Mouse (Mus musculus) heart, postnatal 4 days (tissue): ENCODE results near the gene Castor2. TPM values are rescaled to one million over a fixed set of nuclear protein-coding genes. Genes with fewer than 3 reads are reported as not detected.

ENCODE experiments used
- DNase-seq: peaks from one replicate; pipeline ENCODE4 v3.0.0; 2021
- total RNA-seq, 2 experiments: library from RNA; stranded (reverse); gene quantifications; 2 replicates each; pipeline ENCODE4 v1.2.3; 2021

Castor2 gene
- total RNA-seq: 10 to 100 TPM; 15.9 to 16.8 TPM

DNA sequence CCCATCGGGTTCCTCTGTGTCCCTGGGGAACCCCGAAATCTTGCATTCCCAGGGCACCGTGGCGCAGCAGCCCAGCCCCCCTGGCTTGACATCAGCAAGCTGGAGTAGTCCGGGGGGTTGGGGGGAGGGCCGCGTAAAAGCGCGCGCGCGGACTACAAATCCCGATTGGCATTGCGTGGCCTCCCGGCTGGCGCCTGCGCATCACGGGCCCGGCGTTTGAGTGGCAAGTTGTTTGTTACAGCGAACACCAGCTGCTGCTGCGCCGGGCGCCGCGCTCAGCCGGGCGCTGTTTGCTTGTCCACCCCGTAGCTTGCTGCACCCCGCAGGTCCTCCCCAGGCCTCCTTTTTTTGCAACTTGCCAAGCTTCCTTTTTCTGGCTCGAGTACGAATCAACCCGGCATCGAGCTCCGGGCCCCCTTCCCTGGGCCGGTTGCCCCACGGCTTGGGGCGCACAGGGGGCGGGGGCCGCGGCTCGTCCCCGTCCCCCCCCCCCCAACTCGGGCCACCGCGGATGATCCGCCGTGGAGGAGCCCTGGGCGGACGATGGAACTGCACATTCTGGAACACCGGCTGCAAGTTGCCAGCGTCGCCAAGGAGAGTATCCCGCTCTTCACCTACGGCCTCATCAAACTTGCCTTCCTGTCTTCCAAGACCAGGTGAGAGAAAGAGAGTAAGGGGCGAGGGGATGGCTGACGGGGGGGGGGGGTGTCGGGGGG, at the start of gene Castor2:
Gene Castor2 (plus strand): TSS at position 216 of the 716 bp plus-strand sequence.
- DNase-seq: peak; percentile 96

DNA sequence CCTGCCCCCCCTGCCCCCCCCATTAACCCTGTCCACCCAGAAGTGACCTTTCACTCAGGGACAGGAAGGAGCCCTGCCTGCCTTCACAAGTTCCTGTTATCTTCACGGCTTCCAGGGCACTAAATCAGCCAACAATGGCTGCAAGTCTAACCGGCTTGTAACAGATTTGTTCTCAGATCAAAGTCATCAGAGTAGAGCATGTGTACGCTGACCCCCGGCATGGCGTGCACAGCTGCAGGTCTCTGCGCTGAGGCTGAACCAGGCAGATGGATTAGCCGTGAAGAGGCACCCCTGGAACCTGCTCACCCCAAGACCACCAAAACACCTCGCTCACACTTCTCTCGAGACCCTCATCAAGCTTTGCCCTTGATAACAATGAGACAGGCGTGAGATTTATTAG, 48.8 kb upstream of the Castor2 start:
- DNase-seq: no peak

DNA sequence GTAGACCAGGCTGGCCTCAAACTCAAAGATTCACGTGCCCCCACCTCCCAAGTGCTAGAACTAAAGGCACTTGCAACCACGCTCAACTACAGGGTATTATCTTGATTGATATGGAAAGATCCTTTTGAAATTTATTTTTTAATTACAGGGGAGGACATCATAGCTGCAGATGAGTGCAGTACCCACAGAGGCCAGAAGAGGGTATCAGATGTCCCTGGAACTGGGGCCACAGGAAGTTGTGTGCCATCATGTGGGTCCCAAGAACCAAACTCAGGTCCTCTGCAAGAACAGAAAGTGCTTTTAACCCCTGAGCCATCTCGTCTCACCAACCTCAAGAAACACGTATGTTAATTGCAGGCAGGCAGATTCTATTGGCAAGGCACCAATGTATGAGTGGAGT, 46.9 kb upstream of the Castor2 start:
- no peak for DNase-seq

DNA sequence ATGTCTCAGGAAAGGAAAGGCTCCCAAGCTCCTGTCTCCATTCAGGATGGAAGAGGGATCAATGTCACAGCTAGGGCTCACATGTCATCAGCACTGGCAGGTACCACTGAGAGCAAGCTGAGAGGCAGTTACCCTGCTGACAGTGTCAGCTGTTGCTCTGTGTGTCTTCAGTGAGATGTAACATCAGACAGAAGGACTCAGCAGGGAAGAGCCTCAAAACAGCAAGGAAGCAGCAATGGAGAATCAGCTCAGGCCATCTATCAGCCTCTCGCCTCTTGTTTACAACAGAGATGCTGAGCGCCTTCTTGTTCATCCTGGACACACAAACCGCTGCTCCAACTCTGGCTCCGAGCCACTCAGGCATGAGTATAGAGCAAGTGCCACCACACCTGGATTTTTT, 45.0 kb upstream of the Castor2 start:
- no peak for DNase-seq

DNA sequence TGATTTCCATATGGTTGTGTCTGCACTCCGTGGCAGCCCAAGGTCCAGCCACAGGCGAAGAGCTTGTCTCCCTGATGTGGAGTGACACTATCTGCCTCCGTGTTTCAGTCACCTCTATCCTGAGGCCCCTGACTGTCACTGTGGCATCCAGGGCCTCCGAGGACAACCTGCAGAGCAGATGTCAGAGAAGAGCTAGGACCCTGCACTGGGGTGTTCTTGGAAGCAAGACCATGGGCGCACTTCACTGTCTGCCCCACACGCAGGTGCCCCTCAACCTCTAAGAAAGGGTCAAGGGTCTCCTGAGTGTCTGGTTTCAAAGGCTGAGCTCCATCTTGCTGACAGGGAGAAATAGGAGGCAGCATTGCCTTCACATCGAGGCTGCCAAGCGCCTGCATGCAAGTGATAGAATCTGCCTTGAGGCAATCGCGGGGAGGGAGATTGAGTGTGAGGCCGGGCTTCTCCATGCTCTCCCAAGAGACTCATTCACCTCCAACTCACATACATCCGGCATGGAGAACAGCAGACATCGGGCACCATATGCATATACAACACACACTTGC, 40.6 kb upstream of the Castor2 start:
- DNase-seq: no peak

DNA sequence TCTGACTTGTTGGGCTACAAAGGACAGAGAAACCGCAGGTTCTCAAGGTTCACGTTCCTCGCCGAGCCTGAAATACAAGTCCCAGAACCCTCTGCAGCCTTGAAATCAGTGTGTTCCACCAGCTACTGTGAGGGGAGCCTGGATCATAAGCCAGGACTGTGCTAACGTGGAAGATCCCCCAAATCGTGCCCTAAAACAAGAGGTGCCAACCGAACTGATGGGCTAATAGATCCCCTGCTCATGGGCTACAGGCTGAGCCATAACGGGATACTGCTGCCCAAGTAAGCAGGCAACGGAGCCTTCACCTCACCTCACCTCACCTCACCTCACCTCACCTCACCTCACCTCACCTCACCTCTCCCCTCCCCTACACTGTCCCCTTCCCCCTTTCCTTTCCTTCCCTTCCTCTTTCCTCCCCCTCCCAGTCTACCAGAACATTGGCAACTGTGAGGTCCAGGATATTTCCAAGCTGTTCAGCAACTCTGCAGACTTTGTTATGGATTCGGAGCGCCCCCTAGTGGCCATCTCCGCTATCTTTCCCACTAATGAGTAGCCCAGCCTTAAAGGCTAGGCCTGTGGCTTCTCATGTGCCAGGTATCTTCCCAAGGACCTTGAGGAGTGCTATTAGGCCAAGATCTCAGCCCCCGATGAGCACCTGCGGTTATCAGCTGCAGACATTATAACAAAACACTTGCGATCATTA, 36.0 kb upstream of the Castor2 start:
- DNase-seq: peak; percentile 93

DNA sequence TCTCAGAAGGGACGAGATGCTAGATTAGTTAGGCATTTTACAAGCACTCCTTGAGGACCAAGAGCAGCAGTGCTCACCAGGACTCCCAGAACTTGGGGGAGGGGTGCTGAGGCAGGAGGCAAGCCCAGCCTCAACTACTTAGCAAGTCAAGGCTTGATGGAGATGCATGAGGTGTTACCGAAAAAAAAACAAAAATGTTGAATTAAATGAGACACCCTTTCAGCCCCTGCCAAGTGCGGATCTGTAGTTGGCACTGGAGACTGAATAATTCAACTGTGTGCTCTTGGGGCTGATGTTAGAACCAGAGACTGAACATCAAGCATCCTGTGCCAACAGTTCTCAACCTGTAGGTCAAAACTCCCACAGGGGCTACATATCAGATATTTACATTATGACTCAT, 33.2 kb upstream of the Castor2 start:
- no peak for DNase-seq

DNA sequence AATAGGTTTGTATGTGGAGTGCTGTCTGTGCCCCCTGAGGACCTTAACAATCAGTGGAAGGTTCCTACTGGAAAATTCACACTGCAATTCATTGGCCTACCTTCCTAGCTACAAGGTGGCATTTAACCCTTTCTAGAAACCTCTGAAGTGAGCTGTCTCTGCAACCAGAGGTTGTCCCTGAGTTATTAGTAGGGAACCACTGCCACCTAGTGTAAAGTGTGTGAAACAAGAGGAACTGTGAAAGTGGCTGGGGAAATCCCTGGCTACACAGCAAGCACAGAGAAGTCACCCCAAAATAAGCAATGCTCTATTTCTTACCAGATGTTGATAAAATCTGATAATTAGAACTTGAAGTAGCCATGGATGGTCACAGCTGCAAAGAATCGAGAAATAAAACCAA, 31.6 kb upstream of the Castor2 start:
- DNase-seq: peak; percentile 15

DNA sequence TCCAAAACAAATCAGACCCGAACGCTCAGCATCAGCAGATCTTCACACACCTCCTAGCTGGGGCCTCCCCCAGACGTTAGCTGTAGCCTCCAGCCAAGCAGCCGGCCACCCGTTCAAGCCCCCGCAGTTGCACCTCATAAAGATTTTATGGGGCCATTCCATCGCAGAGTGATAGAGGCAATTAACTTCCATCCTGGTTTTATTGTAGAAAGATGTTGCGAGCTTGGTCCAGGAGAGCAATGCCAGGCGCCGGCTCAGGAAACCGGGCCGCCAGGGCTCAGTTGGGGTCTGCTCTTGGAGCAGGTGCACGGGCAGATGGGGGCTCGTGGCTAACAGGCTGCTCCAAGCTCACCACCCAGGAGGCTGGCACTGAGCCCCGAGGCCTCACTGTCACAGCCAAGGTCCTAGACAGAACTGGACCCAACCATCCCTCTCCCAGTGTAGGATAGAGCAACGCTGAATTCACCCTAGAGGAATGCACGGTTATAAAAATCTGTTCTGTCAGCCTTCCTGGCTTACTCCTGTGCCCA, 25.9 kb upstream of the Castor2 start:
- no peak for DNase-seq

DNA sequence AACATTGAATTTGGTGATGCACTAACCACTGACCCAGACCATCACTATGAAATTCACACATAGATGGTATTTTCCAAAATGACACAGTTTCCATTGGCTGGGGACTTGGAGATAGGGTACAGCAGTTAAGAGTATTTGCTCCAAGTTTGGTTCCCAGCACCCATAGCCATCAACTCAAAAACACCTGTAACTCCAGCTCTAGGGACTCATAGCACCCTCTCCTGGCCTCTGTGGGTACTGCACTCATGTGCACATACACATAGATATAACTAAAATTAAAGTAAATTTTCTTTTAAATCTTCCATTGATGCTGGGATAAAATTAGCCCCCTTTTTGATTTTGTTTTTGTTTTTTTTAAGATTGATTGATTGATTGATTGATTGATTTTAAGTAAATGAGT, 25.1 kb upstream of the Castor2 start:
- DNase-seq: no peak

DNA sequence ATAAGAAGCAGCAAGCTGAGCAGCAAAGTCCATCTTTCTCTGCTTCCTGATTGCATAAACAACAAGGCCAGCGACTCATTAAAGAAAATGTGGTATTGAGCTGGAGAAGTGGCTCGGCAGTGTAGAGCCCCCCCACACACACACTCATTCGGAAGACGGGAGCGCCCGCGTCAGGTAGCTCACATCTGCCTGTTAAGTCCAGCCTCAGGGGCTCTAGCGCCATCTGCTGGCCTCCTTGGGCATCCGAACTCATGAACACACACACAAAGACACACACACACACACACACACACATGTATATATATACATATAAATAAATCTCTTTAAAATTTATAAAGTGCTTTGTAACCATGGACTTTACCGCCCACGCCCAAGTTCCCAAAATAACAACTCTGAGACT, 23.3 kb upstream of the Castor2 start:
- no peak for DNase-seq

DNA sequence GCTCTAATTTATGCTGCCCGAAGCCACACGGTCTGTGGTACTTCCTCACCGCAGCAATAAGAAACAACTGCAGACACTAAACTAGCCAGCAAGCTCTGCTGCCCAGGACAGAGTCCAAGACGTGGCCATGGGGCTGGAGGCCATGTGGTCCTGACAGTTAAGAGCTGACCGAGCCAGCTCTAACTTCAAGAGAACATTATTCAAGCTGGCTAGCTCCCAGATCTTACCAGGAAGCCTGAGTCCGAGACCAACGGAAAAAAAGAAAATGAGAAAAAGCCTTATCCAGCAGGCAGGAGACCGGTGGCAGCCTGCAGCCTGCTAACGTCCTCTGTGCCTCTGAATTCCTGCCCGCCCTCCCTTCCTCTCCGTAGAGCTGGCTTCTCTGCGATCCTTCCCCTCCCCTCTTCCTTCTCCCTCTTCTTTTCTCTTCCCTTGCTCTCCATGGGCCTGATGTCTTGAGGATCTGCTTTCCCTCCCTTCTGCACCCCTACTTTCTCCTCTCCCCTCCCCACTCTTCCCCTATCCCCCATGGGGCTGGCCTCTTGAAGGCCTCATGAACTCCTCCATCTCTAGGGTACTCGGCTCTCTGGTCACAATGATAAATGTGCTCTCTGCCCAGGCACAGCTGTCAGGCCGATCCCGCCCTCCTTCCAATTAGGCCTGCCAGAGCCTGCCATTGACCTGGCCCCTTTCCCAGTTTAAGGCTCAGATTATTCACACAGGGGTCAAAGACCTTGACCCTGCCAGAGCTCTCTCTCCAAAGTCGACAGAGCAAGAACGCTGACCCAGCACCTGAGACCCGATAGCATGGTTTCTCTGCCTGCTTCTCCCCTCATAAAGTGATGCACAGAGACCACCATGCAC, 18.6 kb upstream of the Castor2 start:
- peak; percentile 21 for DNase-seq

DNA sequence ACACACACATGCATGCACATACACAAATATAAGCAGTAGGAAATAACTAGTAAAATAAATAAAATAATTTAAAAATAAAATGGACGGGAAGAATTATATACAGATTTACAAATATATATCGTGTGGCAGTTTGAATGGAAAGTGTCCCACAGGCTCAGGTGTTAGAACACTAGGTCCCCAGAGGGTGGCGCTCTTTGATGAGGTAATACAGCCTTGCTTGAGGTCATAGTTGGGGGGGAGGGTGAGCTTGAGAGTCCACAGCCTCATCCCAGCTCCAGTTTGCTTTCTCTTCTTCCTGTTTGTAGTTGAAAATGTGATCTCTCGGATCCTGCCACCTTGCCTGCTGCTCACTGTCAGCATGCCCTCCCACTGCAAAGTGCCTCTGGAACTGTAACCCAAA, 14.3 kb upstream of the Castor2 start:
- DNase-seq: no peak

DNA sequence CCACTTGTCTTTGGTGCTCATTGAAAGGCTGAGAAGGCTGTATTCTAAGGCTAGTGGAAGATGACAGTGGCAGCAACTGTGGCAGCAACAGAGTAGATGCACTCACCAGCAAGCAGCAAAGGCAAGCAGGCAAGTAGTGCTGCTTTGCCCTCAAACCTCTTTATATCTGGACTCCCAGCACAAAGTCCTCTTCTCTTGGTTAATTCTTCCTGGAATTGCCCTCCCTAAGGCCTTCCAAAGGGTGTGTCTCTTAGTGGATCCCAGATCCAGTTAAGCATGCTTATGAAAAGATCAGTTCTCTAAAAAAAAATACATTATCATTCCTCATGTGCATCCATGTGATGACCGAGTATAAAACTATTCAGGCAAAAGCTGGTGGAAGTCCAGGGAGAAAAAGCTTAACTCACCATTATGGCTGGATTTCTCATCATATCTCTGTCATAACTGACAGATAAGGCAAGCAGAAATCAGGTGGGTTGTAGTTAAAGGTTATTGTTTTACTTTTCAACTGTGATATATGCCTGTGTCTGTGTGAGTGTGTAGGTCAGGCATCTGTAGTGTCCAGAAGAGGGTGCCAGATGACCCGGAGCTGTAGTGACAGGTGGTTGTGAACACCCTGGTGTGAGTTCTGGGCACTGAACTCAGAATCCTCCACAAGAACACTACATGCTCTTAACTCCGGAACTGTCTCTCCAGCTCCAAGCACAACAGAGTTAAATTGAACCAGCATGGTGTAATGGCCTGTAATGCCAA, 13.4 kb upstream of the Castor2 start:
- DNase-seq: no peak

DNA sequence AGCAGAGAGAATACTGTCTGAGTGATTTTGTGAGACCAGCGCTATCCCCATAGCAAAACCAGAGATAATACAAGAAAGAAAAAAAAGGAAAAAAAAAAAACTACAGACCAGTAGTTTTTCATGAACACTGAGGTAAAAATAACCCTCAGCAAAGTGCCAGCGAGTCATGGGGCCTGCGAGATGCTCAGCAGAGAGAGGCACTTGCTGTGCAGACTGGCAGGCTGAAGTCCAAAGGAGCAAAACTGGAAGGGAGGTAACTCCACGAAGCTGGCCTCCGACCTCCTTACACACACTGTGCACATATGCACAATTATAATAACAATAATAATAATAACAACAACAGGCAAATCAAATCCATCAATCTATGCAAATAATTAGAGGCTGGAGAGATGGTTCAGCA, 12.3 kb upstream of the Castor2 start:
- peak; percentile 39 for DNase-seq

DNA sequence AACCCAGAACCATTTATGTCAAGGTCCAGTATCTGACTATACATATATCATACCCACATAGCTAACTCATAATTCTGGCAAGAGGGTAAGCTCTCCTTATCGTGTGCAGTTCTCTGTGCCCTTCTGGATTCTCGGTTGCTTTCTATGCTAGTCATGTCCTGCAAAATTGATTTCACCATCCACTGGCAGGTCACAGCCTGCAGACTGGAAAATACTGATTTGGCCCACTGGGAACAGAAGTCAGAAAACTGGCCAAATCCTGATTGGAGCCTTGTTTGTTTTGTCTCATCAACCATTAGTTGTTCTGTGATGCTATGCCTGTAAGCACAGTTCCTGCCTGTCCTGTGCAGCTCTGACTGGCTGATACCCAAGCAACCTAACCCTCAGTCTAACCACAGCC, 3.7 kb upstream of the Castor2 start:
- no peak for DNase-seq

DNA sequence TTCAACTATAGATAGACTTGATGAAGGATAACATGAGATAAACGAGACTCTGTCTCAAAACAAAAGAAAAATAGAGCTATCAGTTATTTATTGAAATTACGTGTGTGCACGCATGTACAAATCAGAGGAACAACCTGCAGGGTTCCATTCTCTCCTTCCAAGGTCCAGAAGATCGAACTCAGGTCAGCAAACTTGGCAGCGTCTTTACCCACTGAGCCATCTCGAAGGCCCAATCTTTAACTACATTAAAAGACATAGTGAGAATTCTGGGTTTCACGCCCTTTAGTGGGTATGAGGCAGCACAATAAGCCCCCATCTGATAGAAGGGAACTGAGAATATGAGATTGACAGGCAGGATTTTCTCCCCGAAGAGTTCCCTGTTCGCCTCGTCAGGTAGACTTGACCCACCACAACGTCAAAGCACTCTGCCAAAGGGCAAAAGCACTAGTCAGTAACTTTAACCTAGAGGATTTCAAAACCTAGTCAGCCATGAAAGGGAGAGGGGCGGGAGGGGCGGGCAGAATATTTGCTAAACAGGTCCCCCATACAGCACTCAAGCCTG, 1.1 kb upstream of the Castor2 start:
- DNase-seq: no peak

DNA sequence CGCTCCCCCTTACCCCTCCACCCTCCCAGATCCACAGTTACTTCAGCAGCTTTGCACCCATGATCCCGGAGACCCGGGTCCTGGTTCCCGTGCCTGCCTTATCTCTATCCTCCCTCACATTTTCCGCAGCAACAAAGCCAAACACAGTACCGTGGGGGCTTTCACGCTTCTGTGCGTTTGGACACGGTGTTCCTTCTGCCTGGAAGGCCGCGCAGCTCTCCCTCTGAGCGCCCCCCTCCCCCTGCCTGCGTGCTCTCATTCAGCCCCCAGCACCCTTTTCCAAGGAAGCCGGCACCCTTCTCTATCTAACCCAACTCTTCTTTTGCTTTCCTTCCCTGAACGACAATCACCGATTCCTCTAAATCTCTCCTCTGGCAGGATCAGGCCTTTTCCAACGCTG, 535 bp upstream of the Castor2 start:
- peak; percentile 44 for DNase-seq

DNA sequence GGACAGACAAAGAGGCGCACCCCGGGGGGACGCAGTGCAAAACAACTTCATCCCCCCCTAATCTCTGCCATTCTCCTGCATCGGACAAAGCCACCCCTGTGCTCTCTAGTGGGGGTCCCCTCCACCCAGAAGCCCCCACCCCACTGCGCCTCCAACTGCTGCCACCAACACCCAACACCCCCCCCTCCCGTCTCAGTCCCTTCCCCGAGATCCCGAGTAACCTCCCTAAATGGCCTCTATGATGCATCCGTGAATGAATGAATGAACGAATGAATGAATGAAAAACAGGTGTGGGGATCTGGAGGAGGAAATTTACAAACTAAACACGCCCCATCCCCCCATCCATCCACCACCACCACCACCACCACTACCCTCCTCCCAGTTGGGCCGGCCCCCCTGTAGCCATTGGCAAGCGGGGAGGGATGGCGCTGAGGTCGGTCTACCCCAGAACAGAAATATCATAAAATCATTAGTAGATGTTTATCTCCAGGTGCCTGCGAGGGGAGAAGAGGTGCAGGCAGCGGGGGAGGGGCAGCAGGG, 791 bp downstream of the Castor2 start:
- DNase-seq: no peak

DNA sequence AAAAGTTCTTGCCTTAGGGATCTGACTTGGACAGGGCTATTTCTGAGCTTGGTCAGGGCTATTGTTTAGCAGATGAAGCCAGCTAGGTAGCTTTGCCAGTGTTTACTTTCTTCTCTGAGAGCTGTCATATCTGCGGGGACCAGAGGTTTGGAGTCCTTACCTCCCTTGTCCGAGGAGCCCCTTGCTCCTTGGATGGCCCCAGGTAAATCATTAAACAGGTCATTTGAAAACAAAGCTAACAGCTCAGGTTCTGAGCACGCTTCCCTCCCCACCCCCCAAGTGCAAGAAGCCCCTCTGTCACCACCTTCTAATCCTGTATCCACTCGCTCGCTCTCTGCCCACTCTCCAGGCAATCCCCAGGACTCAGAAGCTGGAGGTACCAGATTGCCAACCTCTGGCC, 1.8 kb downstream of the Castor2 start:
- no peak for DNase-seq

DNA sequence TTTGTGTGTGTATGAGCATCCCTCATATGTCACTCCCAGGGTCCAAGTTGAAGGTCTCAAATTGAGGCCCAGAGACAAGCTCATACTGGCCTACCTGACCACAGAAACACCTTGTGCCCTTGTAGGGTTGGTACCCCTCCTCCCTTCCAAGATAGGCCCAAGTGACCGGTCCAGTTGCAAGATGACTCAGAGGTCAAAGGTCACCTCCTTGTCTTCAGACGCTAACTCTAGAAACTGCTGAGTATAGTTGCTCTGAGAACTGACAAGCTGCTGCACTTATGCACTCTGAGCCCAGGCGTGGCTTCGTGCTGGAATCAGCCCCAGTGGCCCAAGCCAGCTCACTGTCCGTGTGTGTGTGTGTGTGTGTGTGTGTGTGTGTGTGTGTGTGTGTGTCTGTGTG, 2.4 kb downstream of the Castor2 start:
- DNase-seq: no peak
